Mouse (Mus musculus): ENCODE measurements around the gene Vmp1. TPM values are rescaled to one million over a fixed set of nuclear protein-coding genes. Genes with fewer than 3 reads are reported as not detected.

Gene Vmp1
- polyA plus RNA-seq, 1 experiment, result not detected

- no peak for TF ChIP-seq POLR2A (IDR thresholded peaks at IDR 0.05; ENCODE audit: insufficient read depth, low read depth, low read length)
- no peak for TF ChIP-seq CTCF (IDR thresholded peaks at IDR 0.05; ENCODE audit: insufficient read depth, low read depth, low read length)
- WGBS, result 84% methylated on average over 4 of the region's 4 CpGs
- no peak overlapping the region for H3K27ac ChIP-seq (ENCODE audit: insufficient read depth, low read depth, low read length)
- H3K4me1 ChIP-seq (ENCODE audit: control insufficient read depth, insufficient read depth, low read length), result no peaks in the 10 kb centered on the region
- H3K4me3 ChIP-seq (ENCODE audit: insufficient read depth, low read depth, low read length), result no peak overlapping the region
Observed at GRCm38 (mm10) chr11:86558258-86558657, 125.4 kb downstream of the Vmp1 start.

DNA sequence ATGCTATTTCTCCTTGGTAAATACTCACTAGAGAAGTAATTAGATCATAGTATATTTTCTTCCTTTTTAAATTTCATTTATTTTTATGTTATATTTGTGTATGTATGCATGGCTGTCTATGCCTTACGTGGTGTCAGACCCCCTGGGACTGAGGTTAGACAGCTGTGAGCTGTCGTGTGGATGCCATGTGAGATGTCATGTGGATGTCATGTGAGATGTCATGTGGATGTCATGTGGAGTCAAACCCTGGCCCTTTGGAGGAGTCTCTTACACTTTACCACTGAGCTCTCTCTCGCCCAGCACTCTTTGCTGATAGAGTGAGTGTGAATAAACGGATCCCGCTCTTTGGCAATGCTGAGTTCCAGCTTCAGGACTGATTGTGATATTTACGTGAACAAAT, 130.1 kb downstream of the Vmp1 start:
- 95% methylated on average over 6 of the region's 6 CpGs for WGBS
- Histone ChIP-seq H3K4me3 (ENCODE audit: insufficient read depth, low read depth, low read length) (no peak overlapping the region), H3K27ac (ENCODE audit: insufficient read depth, low read depth, low read length) (no peak overlapping the region), H3K4me1 (ENCODE audit: control insufficient read depth, insufficient read depth, low read length) (no peaks in the 10 kb centered on the region)
- no peak for TF ChIP-seq CTCF (IDR thresholded peaks at IDR 0.05; ENCODE audit: insufficient read depth, low read depth, low read length)
- no peak for TF ChIP-seq POLR2A (IDR thresholded peaks at IDR 0.05; ENCODE audit: insufficient read depth, low read depth, low read length)

DNA sequence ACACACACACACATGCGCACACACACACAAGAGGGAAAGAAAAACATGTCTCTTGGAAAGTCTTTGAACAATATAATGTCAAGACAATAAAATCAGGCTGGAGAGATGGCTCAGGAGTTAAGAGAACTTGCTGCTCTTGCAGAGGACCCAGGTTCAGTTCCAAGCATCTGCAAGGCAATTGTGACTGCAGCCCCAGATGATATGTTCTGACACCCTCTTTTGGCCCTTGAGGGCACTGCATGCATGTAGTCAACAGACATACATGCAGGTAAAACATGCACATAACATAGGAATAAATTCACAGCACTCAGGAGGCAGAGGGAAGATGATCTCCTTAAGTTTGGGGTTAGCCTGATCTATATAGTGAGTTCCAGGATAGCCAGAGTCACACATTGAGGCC, 136.2 kb downstream of the Vmp1 start:
- 97% methylated on average over 1 of the region's 1 CpGs for WGBS
- H3K4me3 ChIP-seq (ENCODE audit: insufficient read depth, low read depth, low read length), result no peak overlapping the region
- TF ChIP-seq CTCF (IDR thresholded peaks at IDR 0.05; ENCODE audit: insufficient read depth, low read depth, low read length), result no peak
- no peak for TF ChIP-seq POLR2A (IDR thresholded peaks at IDR 0.05; ENCODE audit: insufficient read depth, low read depth, low read length)

GRCm38 (mm10) chr11:86545556-86545955, 138.1 kb downstream of the Vmp1 start:
- WGBS, result 77% methylated on average over 8 of the region's 8 CpGs
- Histone ChIP-seq H3K4me3 (ENCODE audit: insufficient read depth, low read depth, low read length) (no peak overlapping the region), H3K4me1 (ENCODE audit: control insufficient read depth, insufficient read depth, low read length) (no peaks in the 10 kb centered on the region; the same call in 1 of the 2 replicates), H3K27ac (ENCODE audit: insufficient read depth, low read depth, low read length) (no peak overlapping the region)
- no peak for TF ChIP-seq POLR2A (IDR thresholded peaks at IDR 0.05; ENCODE audit: insufficient read depth, low read depth, low read length)
- no peak for TF ChIP-seq CTCF (IDR thresholded peaks at IDR 0.05; ENCODE audit: insufficient read depth, low read depth, low read length)

More for the DNA sequence above, 136.2 kb downstream of the Vmp1 start:
- Histone ChIP-seq H3K27ac (ENCODE audit: insufficient read depth, low read depth, low read length) (no peak overlapping the region), H3K4me1 (ENCODE audit: control insufficient read depth, insufficient read depth, low read length) (no peaks in the 10 kb centered on the region; the same call in 1 of the 2 replicates)

DNA sequence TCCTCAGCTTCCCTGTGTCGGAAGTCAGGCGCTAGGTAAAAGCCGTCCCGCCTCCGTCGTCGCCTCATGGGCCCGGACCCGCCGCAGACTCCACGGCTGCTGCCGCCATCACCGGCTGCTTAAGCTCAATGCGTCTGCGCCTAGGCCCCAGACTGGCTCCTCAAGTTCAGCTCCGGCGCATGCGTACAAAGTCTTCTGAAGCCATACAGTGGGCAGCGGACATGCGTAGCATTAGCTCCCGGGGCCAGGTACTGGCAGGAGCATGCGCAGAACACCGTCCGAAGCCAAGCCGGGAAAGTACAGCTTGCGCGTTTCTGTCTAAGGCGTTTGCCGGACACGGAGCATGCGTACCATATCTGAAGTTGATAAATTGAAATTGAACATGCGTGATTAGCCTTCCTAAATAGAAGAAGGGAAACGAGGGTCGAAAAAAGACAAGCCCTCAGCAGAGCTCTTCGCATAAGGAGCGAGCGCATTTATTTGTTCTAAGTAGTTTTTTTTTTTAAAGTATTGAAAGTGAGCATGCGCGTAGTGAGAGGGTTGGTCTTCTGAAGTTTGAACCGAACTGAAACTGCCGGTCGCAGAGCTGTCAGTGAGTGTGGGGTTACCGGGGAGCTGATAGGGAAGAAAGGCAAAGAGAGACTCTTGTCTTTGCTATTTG, 138.9 kb downstream of the Vmp1 start, which contains the start of the genes Rps6kb1 and Tubd1:
Gene Rps6kb1 (minus strand): TSS at position 167 of the 661 bp plus-strand sequence.
Gene Tubd1 (plus strand): TSS at position 353 of the 661 bp plus-strand sequence.
- Histone ChIP-seq H3K4me3 (ENCODE audit: insufficient read depth, low read depth, low read length) (peak within 1 kb of the TSS; percentile 83), H3K27ac (ENCODE audit: insufficient read depth, low read depth, low read length) (no peak within 1 kb of the TSS; the same call in 1 of the 2 replicates), H3K4me1 (ENCODE audit: control insufficient read depth, insufficient read depth, low read length) (no peaks in the 10 kb centered on the region; the same call in 1 of the 2 replicates)
- WGBS, result under 1% methylated on average over 43 of the region's 43 CpGs
- peak; percentile 92 for TF ChIP-seq POLR2A (IDR thresholded peaks at IDR 0.05; ENCODE audit: insufficient read depth, low read depth, low read length)
- TF ChIP-seq CTCF (IDR thresholded peaks at IDR 0.05; ENCODE audit: insufficient read depth, low read depth, low read length), result no peak

GRCm38 (mm10) chr11:86543960-86544638, 139.5 kb downstream of the Vmp1 start:
- no peak overlapping the region; the same call in 1 of the 2 replicates for H3K27ac ChIP-seq (ENCODE audit: insufficient read depth, low read depth, low read length)
- H3K4me1 ChIP-seq (ENCODE audit: control insufficient read depth, insufficient read depth, low read length), result no peaks in the 10 kb centered on the region; the same call in 1 of the 2 replicates
- TF ChIP-seq POLR2A (IDR thresholded peaks at IDR 0.05; ENCODE audit: insufficient read depth, low read depth, low read length) (no peak), CTCF (IDR thresholded peaks at IDR 0.05; ENCODE audit: insufficient read depth, low read depth, low read length) (no peak)
- H3K4me3 ChIP-seq (ENCODE audit: insufficient read depth, low read depth, low read length), result peak overlapping the region; percentile 83
- WGBS, result 1% methylated on average over 45 of the region's 50 CpGs

- Histone ChIP-seq H3K4me1 (ENCODE audit: control insufficient read depth, insufficient read depth, low read length) (no peaks in the 10 kb centered on the region; the same call in 1 of the 2 replicates), H3K27ac (ENCODE audit: insufficient read depth, low read depth, low read length) (no peak overlapping the region), H3K4me3 (ENCODE audit: insufficient read depth, low read depth, low read length) (no peak overlapping the region)
- TF ChIP-seq CTCF (IDR thresholded peaks at IDR 0.05; ENCODE audit: insufficient read depth, low read depth, low read length) (no peak), POLR2A (IDR thresholded peaks at IDR 0.05; ENCODE audit: insufficient read depth, low read depth, low read length) (no peak)
- WGBS, result 45% methylated on average over 1 of the region's 1 CpGs
Observed at GRCm38 (mm10) chr11:86542851-86543250, 140.8 kb downstream of the Vmp1 start.

GRCm38 (mm10) chr11:86540476-86540845, 143.2 kb downstream of the Vmp1 start:
- Histone ChIP-seq H3K4me1 (ENCODE audit: control insufficient read depth, insufficient read depth, low read length) (no peaks in the 10 kb centered on the region), H3K27ac (ENCODE audit: insufficient read depth, low read depth, low read length) (no peak overlapping the region), H3K4me3 (ENCODE audit: insufficient read depth, low read depth, low read length) (no peak overlapping the region)
- no peak for TF ChIP-seq POLR2A (IDR thresholded peaks at IDR 0.05; ENCODE audit: insufficient read depth, low read depth, low read length)
- TF ChIP-seq CTCF (IDR thresholded peaks at IDR 0.05; ENCODE audit: insufficient read depth, low read depth, low read length), result no peak
- 85% methylated on average over 2 of the region's 2 CpGs for WGBS
